Mouse (Mus musculus): Measurements from ENCODE around the gene Sez6l2.

- TF ChIP-seq POLR2A (IDR thresholded peaks at IDR 0.05; ENCODE audit: borderline replicate concordance, low read depth, low read length) = no peak
- TF ChIP-seq CTCF (IDR thresholded peaks at IDR 0.05; ENCODE audit: low read depth, low read length) = no peak
These were observed 8.6 kb upstream of the Sez6l2 start for GRCm38 (mm10) chr7:126941801-126942200.
